Mouse (Mus musculus) MN1 (cell line): Measurements from ENCODE around the gene Crygn.

Source experiments
- DNase-seq: peaks from one replicate; pipeline ENCODE4 v3.0.0-alpha.2; 2016; ENCODE audit warnings: low spot score

Gene Crygn

DNA sequence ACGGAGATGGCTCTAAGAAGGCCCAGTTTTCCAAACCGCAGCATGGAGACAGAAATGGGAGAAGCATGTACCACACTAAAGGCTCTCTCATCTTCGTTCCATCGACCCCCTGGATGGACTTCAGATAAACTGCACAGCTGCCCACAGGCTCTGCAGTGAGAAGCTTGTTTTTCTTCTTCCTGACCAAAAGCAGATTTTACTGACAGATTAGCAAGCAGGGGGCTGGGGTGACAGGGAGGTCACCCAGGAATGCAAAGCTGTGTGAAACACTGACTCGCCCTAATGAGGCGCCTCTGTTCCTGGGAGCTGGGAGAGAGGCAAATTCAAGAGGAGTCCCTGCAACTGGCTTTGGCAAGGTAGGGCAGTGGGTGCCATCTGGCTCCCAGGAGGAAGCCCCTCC is 10.3 kb downstream of the Crygn start:
- DNase-seq: no peak

DNA sequence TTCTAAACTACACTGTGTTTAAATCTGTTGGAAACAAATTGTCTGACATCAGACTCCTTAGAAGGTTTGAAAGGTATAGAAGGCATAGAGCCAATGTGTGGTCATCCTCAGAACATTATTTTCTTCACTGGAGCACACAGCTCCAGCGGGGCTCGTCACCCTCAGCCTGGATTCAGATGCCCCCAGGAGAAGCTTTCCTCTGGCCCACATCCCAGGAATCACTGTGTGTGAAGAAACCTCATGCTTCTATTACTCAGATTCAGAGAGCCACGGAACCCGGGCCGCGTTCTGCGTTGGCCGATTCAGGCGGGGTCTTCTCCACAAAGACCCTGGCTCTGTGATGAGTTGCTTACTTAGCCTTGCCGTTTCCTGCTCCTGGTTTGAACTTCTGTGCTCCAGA is 13.9 kb downstream of the Crygn start:
- no peak for DNase-seq

DNA sequence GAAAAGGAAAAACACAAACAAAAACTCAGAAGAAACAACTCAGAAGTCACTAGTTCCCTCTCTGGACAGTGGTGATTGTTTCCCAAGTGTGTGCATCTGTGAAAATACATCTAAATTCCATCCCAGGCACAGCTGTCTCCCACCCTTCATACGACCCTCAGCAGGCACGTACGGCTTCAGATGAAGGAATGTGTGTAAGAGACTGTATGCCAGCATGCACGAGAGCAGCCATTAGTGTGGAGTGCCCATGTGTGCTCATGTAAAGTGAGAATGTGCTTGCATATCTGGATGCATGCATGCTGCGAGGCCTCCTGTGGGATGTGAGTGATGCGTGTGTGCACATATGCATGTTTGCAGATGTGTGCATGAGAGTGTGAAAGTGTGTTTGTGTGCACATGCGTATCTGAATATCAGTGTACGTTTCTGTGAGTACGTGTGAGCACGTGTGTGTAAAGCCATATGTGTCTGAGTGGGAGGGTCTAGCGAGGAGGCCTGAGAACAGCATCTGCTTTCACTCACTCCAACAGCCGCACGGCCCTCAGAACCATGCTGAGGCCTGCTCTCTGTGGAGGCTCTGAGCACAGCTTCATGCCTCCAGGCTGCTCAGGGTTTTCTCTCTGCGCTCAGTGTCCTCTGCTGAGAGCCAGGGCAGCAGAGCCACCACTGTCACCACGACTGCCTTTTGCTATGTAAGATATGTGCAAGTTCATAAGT is 16.5 kb downstream of the Crygn start:
- no peak for DNase-seq

GRCm38 (mm10) chr5:24739141-24739753 is 18.6 kb downstream of the Crygn start:
- peak; percentile 64 for DNase-seq

- DNase-seq: no peak
Measured at GRCm38 (mm10) chr5:24738517-24738916, 19.3 kb downstream of the Crygn start.

- no peak for DNase-seq
Measured at GRCm38 (mm10) chr5:24737595-24737994, 20.2 kb downstream of the Crygn start.

- no peak for DNase-seq
Measured at GRCm38 (mm10) chr5:24733771-24734426, 23.9 kb downstream of the Crygn start.

GRCm38 (mm10) chr5:24733134-24733533 is 24.7 kb downstream of the Crygn start:
- DNase-seq: no peak

DNA sequence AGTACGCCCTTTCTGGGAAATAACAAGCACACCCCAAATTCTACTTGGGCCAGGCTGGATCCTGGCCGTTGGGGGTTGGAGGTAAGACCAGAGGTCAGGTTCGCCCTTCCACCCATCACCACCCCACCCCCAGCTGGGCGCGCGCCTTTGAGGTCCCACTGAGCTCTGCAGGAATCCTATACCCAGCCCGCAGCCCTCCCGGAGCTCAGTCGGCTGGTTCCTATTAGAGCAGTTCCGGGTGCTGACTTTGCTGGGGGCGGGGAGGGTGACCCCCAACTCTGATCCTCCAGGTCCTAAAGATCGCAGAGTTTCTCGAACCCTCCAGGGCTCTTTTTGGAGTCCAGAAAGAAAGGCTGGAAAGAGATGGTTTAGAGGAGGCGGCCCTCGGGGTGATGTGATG is 26.8 kb downstream of the Crygn start:
- DNase-seq: no peak

DNA sequence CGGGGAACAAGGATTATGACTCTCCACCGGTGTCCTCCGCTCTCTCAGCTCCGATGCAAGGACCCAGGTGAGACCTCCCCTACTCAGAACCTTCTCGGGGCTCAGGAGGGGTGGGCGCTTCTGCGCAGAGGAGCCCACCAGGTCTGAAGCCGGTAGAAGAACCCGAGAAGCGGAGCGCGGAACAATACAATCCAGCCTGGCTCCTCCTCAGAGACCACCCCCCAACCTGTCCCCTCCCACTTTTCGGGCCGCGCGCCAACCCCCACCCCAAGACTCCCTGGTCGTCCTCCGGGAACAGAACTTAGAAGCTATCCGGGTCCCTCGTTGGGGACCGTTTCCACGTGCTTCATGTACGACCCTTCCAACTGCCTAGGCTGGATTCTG is 27.3 kb downstream of the Crygn start, which contains the start of gene Wdr86:
TSS of gene Wdr86 (minus strand) at position 240 of the 384 bp plus-strand sequence.
- no peak for DNase-seq

- DNase-seq: no peak
Measured at GRCm38 (mm10) chr5:24729797-24730487, 27.9 kb downstream of the Crygn start.

- no peak for DNase-seq
Measured at GRCm38 (mm10) chr5:24726901-24727836, 30.6 kb downstream of the Crygn start.

- DNase-seq: no peak
Measured at GRCm38 (mm10) chr5:24725897-24726296, 31.9 kb downstream of the Crygn start.

GRCm38 (mm10) chr5:24724805-24725204 is 33.0 kb downstream of the Crygn start:
- DNase-seq: no peak

DNA sequence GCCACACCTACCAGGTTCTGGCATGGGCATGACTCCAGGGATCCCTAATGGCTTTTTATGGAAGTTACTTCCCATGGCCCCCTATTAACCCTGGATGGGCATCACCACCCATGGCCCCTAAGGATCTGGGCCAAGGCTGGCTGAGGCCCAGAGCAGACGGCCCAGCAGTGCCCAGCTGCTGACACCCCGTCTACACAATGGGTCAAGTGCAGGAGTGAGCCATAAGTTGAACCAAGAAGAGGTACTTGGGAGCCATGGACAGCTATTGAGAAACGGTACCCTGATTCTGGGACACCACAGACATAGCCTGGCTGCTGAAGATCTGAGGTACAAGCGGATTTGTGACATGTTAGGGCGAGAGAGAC is 33.6 kb downstream of the Crygn start:
- DNase-seq: no peak

GRCm38 (mm10) chr5:24723527-24724269 is 34.1 kb downstream of the Crygn start:
- DNase-seq: no peak

DNA sequence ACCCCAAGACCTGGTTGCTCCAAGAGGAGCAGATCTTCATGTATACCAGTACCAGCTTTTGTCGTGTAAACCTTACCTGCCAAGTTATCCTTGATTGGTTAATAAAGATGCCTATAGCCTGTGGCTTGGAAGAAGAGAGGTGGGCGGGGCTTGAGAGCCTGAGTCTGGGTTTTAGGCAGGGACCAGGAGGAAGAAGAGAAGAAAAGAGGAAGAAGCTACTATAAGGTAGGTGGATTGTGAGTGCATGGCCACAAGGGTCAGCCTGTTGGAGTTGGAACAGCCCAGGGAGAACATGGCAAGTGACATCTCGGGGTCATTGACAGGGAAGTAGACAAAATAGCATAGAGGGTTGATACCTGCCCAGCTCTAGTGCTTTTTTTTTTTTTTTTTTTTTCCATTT is 38.0 kb downstream of the Crygn start:
- no peak for DNase-seq

GRCm38 (mm10) chr5:24718076-24718475 is 39.7 kb downstream of the Crygn start:
- no peak for DNase-seq

DNA sequence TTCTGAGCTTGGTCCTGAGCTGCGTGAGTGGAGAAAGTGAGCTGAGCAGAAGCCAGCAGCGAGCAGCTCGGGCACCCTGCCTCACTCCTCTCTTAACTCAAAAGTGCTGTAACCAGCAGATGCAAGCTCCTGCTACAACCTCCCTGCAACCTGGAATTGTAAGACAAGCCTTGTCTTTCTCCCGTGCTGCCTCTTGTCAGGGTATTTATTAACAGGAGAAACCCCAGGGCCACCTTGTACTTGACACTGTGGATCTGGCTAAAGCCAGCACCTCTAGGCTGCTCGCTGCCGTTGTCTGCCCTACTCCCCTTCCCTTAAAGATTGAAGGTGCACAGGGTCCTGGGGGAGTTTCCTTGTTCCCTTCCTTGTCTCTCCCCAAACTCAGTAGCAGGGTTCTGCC is 43.8 kb downstream of the Crygn start:
- no peak for DNase-seq

DNA sequence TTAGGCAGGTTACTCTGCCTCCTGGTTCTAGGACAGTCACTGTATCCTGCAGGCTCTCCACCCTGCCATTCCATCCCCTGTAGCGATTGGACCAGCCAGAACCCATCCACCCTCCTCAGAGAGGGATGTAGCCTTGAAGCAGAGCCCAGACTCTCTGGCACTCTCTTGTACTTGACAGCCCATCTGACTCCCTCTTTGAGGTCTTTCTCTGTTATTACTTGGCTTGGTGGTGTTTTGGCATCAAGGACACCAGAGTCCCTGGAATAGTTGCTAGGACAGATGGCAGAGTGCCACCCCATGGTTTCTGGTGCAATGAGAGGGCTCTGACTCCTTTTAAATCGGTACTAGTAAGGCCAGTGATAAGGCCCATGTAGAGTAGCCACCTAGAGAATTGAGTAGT is 44.6 kb downstream of the Crygn start:
- no peak for DNase-seq

GRCm38 (mm10) chr5:24711615-24712014 is 46.2 kb downstream of the Crygn start:
- DNase-seq: no peak
